Mouse (Mus musculus) CH12.LX (cell line): ENCODE data around the gene Fbxl17. TPM values are rescaled to one million over a fixed set of nuclear protein-coding genes. Genes with fewer than 3 reads are reported as not detected.

Experiments
- DNase-seq: peaks from one replicate; pipeline ENCODE4 v3.0.0-alpha.2; 2013; ENCODE audit errors: extremely low read depth
- H3K27ac ChIP-seq: 2 replicates; pipeline ENCODE4 v1.5.1; 2012; ENCODE audit warnings: low read depth, mild to moderate bottlenecking, control low read depth, moderate library complexity; ENCODE audit not compliant: insufficient read depth
- H3K27me3 ChIP-seq: replicated peaks from 2 replicates; pipeline ENCODE3; 2012; ENCODE audit warnings: inconsistent platforms
- H3K36me3 ChIP-seq, 2 experiments: replicated peaks in 1 of 2; 2 replicates each; pipeline versions ENCODE3 to v1.6.1; 2012; ENCODE audit warnings: inconsistent platforms in 1 of 2, low read length in 1 of 2, mild to moderate bottlenecking in 1 of 2, mixed read lengths in 1 of 2, moderate library complexity in 1 of 2; ENCODE audit not compliant: control insufficient read depth in 1 of 2, insufficient read depth in 1 of 2
- H3K4me1 ChIP-seq, 2 experiments: 2 replicates each; pipeline ENCODE4 v1.6.1; 2012; ENCODE audit warnings: inconsistent platforms in 1 of 2, moderate library complexity in 1 of 2; ENCODE audit not compliant: insufficient read depth in 2 of 2, control insufficient read depth in 1 of 2
- H3K4me2 ChIP-seq: 2 replicates; pipeline ENCODE4 v1.6.1; 2012; ENCODE audit warnings: low read depth, mild to moderate bottlenecking, control low read depth; ENCODE audit not compliant: poor library complexity, insufficient read depth, severe bottlenecking
- H3K4me3 ChIP-seq, 3 experiments: fragments of 150-350 bp in 1 of 3; sonication (generic) in 1 of 3; replicated peaks in 1 of 3; 2 replicates each; pipeline versions ENCODE3 to v1.5.1; 2011 to 2012; ENCODE audit warnings: low read depth in 2 of 3, low read length in 2 of 3, mild to moderate bottlenecking in 2 of 3, moderate library complexity in 2 of 3, control low read depth in 1 of 3, improper control_type of control experiment in 1 of 3, inconsistent platforms in 1 of 3, mixed read lengths in 1 of 3; ENCODE audit not compliant: poor library complexity in 1 of 3
- H3K79me2 ChIP-seq: replicated peaks from 2 replicates; pipeline ENCODE4 v1.6.1; 2012; ENCODE audit warnings: mild to moderate bottlenecking, moderate library complexity; ENCODE audit not compliant: control insufficient read depth, poor library complexity, insufficient read depth, severe bottlenecking; ENCODE audit errors: extremely low read depth
- H3K9ac ChIP-seq: 2 replicates; pipeline ENCODE4 v1.6.1; 2012; ENCODE audit warnings: low read depth, mild to moderate bottlenecking, control low read depth, moderate library complexity; ENCODE audit not compliant: insufficient read depth
- H3K9me3 ChIP-seq: replicated peaks from 2 replicates; pipeline ENCODE3; 2012; ENCODE audit warnings: low read length, inconsistent platforms, mixed read lengths
- BHLHE40 ChIP-seq: IDR thresholded peaks from 2 replicates; pipeline ENCODE4 v1.6.1; 2011; ENCODE audit warnings: mild to moderate bottlenecking, low read depth, low read length, improper control_type of control experiment
- CHD1 ChIP-seq: IDR thresholded peaks from 2 replicates; pipeline ENCODE4 v1.6.1; 2012; ENCODE audit warnings: low read depth, low read length, improper control_type of control experiment, inconsistent platforms
- CHD2 ChIP-seq: IDR thresholded peaks from 2 replicates; pipeline ENCODE4 v1.6.1; 2011; ENCODE audit warnings: low read length, improper control_type of control experiment
- CTCF ChIP-seq, 2 experiments: IDR thresholded peaks in 1 of 2; conservative IDR thresholded peaks in 1 of 2; 2 replicates each; pipeline ENCODE4 v1.5.1; 2011 to 2012; ENCODE audit warnings: low read depth in 2 of 2, low read length in 2 of 2, improper control_type of control experiment in 1 of 2, inconsistent platforms in 1 of 2, mild to moderate bottlenecking in 1 of 2, moderate library complexity in 1 of 2
- E2F4 ChIP-seq: IDR thresholded peaks from 2 replicates; pipeline ENCODE4 v1.6.1; 2011; ENCODE audit warnings: low read depth, low read length, improper control_type of control experiment; ENCODE audit not compliant: insufficient replicate concordance
- ELF1 ChIP-seq: IDR thresholded peaks from 2 replicates; pipeline ENCODE4 v1.6.1; 2014; ENCODE audit warnings: low read depth, mild to moderate bottlenecking, inconsistent platforms, low read length, improper control_type of control experiment
- EP300 ChIP-seq: IDR thresholded peaks from 2 replicates; pipeline ENCODE4 v1.6.1; 2011; ENCODE audit warnings: low read length, improper control_type of control experiment
- ETS1 ChIP-seq: conservative IDR thresholded peaks from 2 replicates; pipeline ENCODE4 v1.6.1; 2012; ENCODE audit warnings: low read depth, mild to moderate bottlenecking, inconsistent platforms, low read length, improper control_type of control experiment, moderate library complexity
- IRF4 ChIP-seq: IDR thresholded peaks from 2 replicates; pipeline ENCODE4 v1.6.1; 2014; ENCODE audit warnings: low read depth, mild to moderate bottlenecking, inconsistent platforms, low read length, improper control_type of control experiment
- KAT2A ChIP-seq: IDR thresholded peaks from 2 replicates; pipeline ENCODE4 v1.6.1; 2012; ENCODE audit warnings: low read length, improper control_type of control experiment, inconsistent platforms; ENCODE audit not compliant: insufficient replicate concordance
- MAFK ChIP-seq: IDR thresholded peaks from 2 replicates; pipeline ENCODE4 v1.6.1; 2011; ENCODE audit warnings: low read length, improper control_type of control experiment; ENCODE audit not compliant: insufficient replicate concordance
- MAZ ChIP-seq: IDR thresholded peaks from 2 replicates; pipeline ENCODE4 v1.6.1; 2012; ENCODE audit warnings: low read depth, mild to moderate bottlenecking, inconsistent platforms, low read length, improper control_type of control experiment, moderate library complexity
- MEF2A ChIP-seq: IDR thresholded peaks from 2 replicates; pipeline ENCODE4 v1.6.1; 2014; ENCODE audit warnings: low read depth, mild to moderate bottlenecking, inconsistent platforms, low read length, improper control_type of control experiment, borderline replicate concordance
- MXI1 ChIP-seq: IDR thresholded peaks from 2 replicates; pipeline ENCODE4 v1.6.1; 2011; ENCODE audit warnings: mild to moderate bottlenecking, low read depth, low read length, improper control_type of control experiment
- MYC ChIP-seq: IDR thresholded peaks from 2 replicates; pipeline ENCODE4 v1.6.1; 2011; ENCODE audit warnings: low read depth, mild to moderate bottlenecking, improper control_type of control experiment, low read length
- NRF1 ChIP-seq: IDR thresholded peaks from 2 replicates; pipeline ENCODE4 v1.6.1; 2014; ENCODE audit warnings: low read depth, mild to moderate bottlenecking, inconsistent platforms, low read length, improper control_type of control experiment, moderate library complexity
- PAX5 ChIP-seq: IDR thresholded peaks from 2 replicates; pipeline ENCODE4 v1.6.1; 2012; ENCODE audit warnings: low read length, inconsistent platforms, mixed read lengths
- POLR2A ChIP-seq: IDR thresholded peaks from 2 replicates; pipeline ENCODE4 v1.6.1; 2011; ENCODE audit warnings: low read depth, mild to moderate bottlenecking, improper control_type of control experiment, low read length
- POLR2AphosphoS2 ChIP-seq: IDR thresholded peaks from 2 replicates; pipeline ENCODE4 v1.6.1; 2011; ENCODE audit warnings: low read depth, low read length, improper control_type of control experiment
- RAD21 ChIP-seq: IDR thresholded peaks from 2 replicates; pipeline ENCODE4 v1.6.1; 2011; ENCODE audit warnings: low read depth, mild to moderate bottlenecking, low read length, improper control_type of control experiment, moderate library complexity
- SIN3A ChIP-seq: IDR thresholded peaks from 2 replicates; pipeline ENCODE4 v1.6.1; 2012; ENCODE audit warnings: low read length, improper control_type of control experiment, inconsistent platforms
- TCF12 ChIP-seq: IDR thresholded peaks from 2 replicates; pipeline ENCODE4 v1.6.1; 2014; ENCODE audit warnings: low read depth, mild to moderate bottlenecking, inconsistent platforms, low read length, improper control_type of control experiment
- UBTF ChIP-seq: IDR thresholded peaks from 2 replicates; pipeline ENCODE4 v1.6.1; 2012; ENCODE audit warnings: low read depth, mild to moderate bottlenecking, inconsistent platforms, low read length, improper control_type of control experiment, moderate library complexity
- ZMIZ1 ChIP-seq: IDR thresholded peaks from 2 replicates; pipeline ENCODE4 v1.6.1; 2012; ENCODE audit warnings: low read depth, mild to moderate bottlenecking, inconsistent platforms, low read length, improper control_type of control experiment
- dilution Hi-C: fragments of 300-500 bp; cut with MboI; formaldehyde crosslinking; loops from 2 replicates; pipeline ENCODE4 v1.14.3; 2020; ENCODE audit warnings: low sequenced_read_pairs; ENCODE audit not compliant: extremely low pct_unique_long_range_greater_than_20kb, extremely low pct_ligation_motif_present
- in situ Hi-C: fragments of 300-500 bp; cut with MboI; formaldehyde crosslinking; loops from 3 replicates; pipeline ENCODE4 v1.14.3; 2019; ENCODE audit warnings: low sequenced_read_pairs, low pct_ligation_motif_present, low pct_unique_long_range_greater_than_20kb, mixed read lengths
- polyA plus RNA-seq: library from polyadenylated mRNA; unstranded; fragments of >175 nt; gene quantifications from 2 replicates; pipeline ENCODE4 v1.2.1, GENCODE M21; 2012; ENCODE audit warnings: low read depth; ENCODE audit not compliant: insufficient read length
- total RNA-seq, 2 experiments: library from RNA; depleted of rRNA; stranded (reverse); fragments of 300-350 nt in 1 of 2; fragments of >200 nt in 1 of 2; gene quantifications; 2 replicates each; pipeline ENCODE4 v1.2.3; 2012 to 2014

Gene Fbxl17
- total and polyA plus RNA-seq, 3 experiments: 4.0 to 6.9 (median 4.3) TPM

DNA sequence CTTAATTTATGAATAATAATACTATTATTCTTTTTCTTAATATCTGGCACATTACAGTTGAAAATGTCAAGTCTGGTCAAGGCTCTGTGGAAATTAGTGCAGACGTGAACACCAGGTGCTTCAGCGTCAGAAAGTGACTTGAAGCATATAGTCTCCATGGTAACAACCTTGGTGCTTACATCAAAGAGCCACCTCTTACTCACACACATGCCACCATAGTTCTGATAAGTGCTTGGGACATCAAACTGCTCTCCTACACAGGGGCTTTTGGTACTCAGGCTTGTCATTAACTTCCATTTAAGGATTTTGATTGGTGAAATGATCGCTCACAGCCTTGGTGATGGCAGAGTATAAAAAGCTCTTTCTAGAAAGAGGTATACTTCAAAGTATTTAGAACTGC, 333.1 kb downstream of the Fbxl17 start:
- Histone ChIP-seq H3K27me3 (no peaks in the 10 kb centered on the region), H3K36me3 (peaks cover 2 to 4% of the 10 kb centered on the region in 2 experiments), H3K79me2 (no peaks in the 10 kb centered on the region), H3K27ac (no peak overlapping the region), H3K9ac (no peak overlapping the region), H3K9me3 (no peaks in the 10 kb centered on the region), H3K4me3 (no peak overlapping the region), H3K4me1 (peaks cover 20 to 59% of the 10 kb centered on the region in 2 experiments), H3K4me2 (no peak overlapping the region)
- dilution Hi-C loops: no loop called here
- in situ Hi-C loops: no loop called here
- TF ChIP-seq CHD1 (no peak), MEF2A (no peak), NRF1 (no peak), UBTF (no peak), EP300 (no peak), IRF4 (no peak), KAT2A (no peak), ELF1 (no peak), POLR2AphosphoS2 (no peak), PAX5 (no peak), MYC (no peak), CTCF (conservative IDR thresholded peaks at IDR 0.05 in 1 of 2, IDR thresholded peaks at IDR 0.05 in 1 of 2; ENCODE audit: low read depth in 2 of 2, low read length in 2 of 2) (no peak), BHLHE40 (no peak)
- no peak for DNase-seq

DNA sequence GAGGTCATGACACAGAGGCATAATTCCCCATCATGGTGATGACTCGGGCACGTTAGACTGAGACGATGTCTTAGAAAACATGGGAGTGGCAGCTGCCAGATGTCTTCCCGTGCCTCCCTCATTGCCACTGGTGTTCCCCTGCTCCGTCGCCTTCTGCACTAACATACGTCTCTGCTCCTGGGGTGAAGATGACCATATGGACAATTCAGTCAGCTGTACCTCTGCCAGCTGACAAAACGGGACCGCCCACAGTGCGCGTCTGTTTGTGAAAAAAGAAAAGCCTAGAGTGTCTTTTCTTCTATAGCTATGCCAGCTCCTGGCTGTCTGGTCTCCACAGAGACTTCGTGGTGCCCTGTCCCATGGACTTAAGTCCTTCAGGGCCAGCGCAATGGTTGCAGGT, 334.0 kb downstream of the Fbxl17 start:
- in situ Hi-C loops: no loop called here
- H3K36me3 ChIP-seq: peaks cover 2 to 4% of the 10 kb centered on the region in 2 experiments
- no peak for DNase-seq
- H3K4me1 ChIP-seq: peaks cover 20 to 51% of the 10 kb centered on the region in 2 experiments
- H3K9ac ChIP-seq: no peak overlapping the region
- H3K79me2 ChIP-seq: no peaks in the 10 kb centered on the region
- no peak overlapping the region for H3K27ac ChIP-seq
- no peak for TF ChIP-seq EP300
- TF ChIP-seq TCF12: no peak
- no peak for TF ChIP-seq SIN3A
- TF ChIP-seq KAT2A: no peak
- TF ChIP-seq CHD2: no peak
- no peak for TF ChIP-seq CTCF (conservative IDR thresholded peaks at IDR 0.05 in 1 of 2, IDR thresholded peaks at IDR 0.05 in 1 of 2; ENCODE audit: low read depth in 2 of 2, low read length in 2 of 2)
- TF ChIP-seq MAZ: no peak
- TF ChIP-seq POLR2AphosphoS2: no peak
- TF ChIP-seq E2F4: no peak
- no peak for TF ChIP-seq POLR2A
- TF ChIP-seq ZMIZ1: no peak
- TF ChIP-seq MAFK: no peak
- no peak for TF ChIP-seq RAD21
- no peak for TF ChIP-seq MXI1
- TF ChIP-seq ETS1: no peak
- H3K4me2 ChIP-seq: no peak overlapping the region
- no peak overlapping the region for H3K4me3 ChIP-seq
- H3K9me3 ChIP-seq: no peaks in the 10 kb centered on the region
- no peaks in the 10 kb centered on the region for H3K27me3 ChIP-seq
- dilution Hi-C loops: no loop called here
